Mouse (Mus musculus) CH12F3 (cell line): Measurements from ENCODE around the gene Gm6096.

ENCODE experiments used
- in situ Hi-C: fragments of 300-500 bp; cut with MboI; formaldehyde crosslinking; loops from 2 replicates; pipeline ENCODE4 v1.14.3; 2020; ENCODE audit warnings: low sequenced_read_pairs

The Gm6096 gene

DNA sequence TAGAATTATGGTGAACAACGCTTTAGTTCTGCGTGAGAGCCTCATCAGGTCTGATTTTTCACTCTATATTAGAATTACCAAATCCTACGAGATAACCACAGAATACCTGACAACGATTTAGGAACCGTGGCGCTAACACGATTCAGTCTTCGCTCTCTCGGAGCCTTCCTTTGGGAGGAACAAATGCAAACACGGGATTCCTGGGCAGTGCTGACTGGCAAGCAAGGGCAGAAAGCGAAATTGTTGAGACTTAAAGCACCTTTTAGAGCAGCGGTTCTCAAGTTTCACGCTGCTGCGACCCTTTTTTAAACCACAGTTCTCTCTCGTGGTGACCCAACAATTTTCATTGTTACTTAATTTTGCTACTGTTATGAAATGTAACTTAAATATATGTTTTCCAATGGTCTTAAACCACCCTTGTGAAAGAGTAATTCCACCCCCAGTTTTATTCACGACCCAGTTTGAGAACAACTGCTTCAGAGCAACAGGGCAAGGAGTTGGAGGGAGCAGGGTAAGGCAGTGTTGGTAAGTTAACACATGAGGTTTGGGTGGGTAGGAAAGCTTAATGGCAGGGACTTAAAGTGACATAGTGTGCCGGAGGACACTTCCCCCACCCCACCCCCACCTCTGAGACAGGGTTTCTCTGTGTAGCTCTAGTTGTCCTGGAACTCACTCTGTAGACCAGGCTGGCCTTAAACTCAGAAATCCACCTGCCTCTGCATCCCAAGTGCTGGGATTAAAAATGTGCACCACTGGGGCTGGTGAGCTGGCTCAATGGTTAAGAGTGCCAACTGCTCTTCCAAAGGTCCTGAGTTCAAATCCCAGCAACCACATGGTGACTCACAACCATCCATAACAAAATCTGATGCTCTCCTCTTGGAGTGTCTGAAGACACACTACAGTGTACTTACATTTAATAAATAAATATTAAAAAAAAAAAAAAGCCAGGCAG is 16.0 kb upstream of the Gm6096 start:
- in situ Hi-C loops: no loop called here

DNA sequence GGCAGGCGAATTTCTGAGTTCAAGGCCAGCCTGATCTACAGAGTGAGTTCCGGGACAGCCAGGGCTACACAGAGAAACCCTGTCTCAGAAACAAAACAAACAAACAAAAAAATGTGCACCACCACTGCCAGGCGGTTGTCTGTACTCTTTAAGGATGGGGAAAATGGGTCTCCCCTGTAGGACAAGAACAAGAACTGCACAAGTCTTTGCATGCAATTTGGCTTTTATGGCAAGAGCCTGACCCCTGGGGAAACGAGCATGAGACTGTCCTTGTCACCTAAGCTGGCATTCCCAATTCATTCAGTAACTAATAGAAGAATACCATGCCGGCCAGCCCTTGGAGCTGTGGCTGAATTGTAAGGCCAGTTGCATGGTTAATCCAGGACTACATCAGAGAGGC is 15.2 kb upstream of the Gm6096 start:
- in situ Hi-C loops: no loop called here

GRCm38 (mm10) chr7:34238086-34238485 is 12.8 kb upstream of the Gm6096 start:
- in situ Hi-C loops: no loop called here

DNA sequence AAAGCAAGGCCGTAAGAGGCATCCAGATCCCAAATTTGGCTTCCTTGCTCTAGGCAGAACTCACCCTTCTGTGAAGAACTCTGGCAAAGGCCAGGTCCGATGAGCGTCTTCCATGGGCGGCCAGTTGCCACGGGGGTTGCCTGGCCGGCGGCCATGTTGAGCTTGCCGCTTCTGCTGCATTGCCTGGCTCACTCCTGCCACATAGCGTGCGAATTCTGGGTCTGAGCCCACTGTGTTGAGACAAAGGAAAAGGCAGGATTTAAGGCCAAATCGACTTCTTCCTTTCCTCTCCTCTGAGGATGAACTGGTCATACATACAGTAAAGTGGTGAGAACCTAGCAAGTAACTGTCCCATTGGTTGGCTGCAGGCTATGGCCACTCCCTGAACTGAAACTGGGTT is 8.7 kb upstream of the Gm6096 start:
- in situ Hi-C loops: no loop called here

GRCm38 (mm10) chr7:34246870-34247499 is 3.9 kb upstream of the Gm6096 start:
- in situ Hi-C loops: no loop called here

- in situ Hi-C loops: loop anchor here (10.0 to 25.0 kb wide), 2 partner anchors 93 to 410 kb away; partner anchors contain the start of gene Kctd15
Observed at GRCm38 (mm10) chr7:34252030-34252429, 1.2 kb downstream of the Gm6096 start.

DNA sequence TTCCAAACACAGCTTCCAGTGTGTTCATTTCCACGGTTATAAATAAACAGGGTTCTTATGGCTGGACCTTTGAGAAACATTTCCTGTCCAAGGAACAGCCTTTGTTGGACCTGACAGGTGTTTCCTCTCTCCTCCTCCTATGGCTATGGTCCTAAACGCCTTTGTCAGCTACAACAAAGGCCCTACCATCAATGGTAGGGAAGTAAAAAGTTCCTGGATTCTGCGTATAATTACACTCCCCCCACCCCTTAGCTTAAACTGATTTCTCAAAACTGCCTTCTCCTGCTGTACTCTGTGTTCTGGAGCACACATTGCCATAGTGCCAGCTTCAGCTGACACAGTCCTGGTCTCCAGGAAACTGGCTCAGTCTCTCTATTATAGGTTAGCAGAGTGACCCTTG is 4.3 kb downstream of the Gm6096 start:
- in situ Hi-C loops: loop anchor here (10.0 to 25.0 kb wide), 2 partner anchors 90 to 407 kb away; partner anchors contain the start of gene Kctd15

DNA sequence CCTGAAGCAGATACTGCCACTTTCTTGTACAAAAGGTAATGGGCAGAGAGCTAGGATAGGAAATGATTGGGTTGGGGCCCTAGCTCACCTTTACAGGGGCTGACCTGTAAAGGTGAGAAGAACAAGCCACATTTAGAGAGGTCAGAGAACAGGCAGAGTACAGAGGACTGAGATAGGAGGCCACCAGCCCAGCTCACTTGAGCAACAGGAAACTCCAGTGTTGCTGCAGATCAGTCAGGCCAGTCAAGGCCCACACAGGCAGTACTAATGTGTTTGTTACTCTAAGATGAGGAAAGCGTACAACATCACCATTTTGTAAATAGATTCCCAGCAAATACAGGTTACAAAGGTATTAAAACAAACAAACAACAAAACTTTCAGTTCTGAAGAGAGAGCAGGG is 5.1 kb downstream of the Gm6096 start:
- in situ Hi-C loops: loop anchor here (10.0 to 25.0 kb wide), 2 partner anchors 89 to 406 kb away; partner anchors contain the start of gene Kctd15

DNA sequence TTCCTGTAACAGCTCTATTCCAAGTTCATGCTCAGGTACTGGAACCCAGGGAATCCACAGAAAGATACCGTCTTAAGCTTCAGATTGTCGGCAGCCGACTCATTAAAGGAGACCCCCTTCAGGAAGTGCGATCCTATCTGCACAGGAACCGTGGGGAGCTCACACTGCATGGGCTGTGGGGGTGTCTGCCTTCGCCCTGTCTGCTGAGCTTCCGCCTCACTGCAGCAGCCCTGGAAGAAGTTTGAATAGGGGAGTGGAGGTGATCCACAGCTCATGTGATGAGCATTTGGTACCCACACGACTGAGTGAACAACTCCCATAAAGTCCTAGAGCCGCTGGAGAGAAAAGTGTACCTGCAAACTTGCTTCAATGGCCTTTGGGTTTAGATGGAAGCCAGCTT is 6.4 kb downstream of the Gm6096 start:
- in situ Hi-C loops: loop anchor here (10.0 to 25.0 kb wide), 2 partner anchors 88 to 405 kb away; partner anchors contain the start of gene Kctd15

DNA sequence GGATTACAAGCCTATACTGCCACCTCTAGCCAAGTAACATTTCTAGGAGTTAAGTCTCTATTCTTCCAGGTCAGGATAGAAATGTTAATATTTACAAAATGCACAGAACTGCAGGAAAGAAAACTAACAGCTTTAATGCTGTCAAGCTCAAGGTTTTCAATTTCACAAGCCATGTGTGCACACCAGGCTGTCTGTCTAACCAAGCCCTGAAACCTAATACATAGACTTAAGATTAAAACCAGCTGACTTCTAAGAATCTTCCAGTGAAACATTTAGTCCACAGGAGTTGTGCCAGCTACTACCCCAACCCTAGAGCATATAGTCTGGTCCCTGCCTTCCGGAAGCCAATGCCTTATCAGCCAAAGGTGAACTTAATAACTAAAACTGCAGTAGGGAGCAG is 7.6 kb downstream of the Gm6096 start:
- in situ Hi-C loops: loop anchor here (10.0 to 25.0 kb wide), 2 partner anchors 86 to 404 kb away; partner anchors contain the start of gene Kctd15

DNA sequence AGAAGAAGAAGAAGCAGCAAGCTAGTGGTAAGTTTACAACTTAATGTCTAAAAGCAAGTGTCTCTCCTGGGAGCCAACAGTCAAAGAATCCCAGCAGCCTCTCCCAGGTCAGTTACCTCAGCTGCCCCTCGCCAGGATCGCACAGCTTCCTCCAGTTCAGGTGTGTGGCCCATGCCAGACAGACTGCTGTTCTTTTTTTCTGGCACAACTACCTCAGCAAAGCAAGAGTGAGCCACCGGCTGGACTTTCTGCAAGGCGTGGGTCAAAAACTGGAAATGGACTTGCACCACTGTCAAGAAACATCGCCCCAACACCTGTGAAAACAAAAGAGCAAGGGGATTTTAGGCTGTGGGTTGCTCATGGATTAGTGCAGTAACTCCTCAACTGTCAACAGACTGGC is 12.6 kb downstream of the Gm6096 start:
- in situ Hi-C loops: loop anchor here (25.0 kb wide), 1 partner anchor 399 kb away; the partner anchor contains the start of gene Kctd15

GRCm38 (mm10) chr7:34265876-34266346 is 15.1 kb downstream of the Gm6096 start:
- in situ Hi-C loops: loop anchor here (25.0 kb wide), 1 partner anchor 396 kb away; the partner anchor contains the start of gene Kctd15

GRCm38 (mm10) chr7:34266421-34266820 is 15.6 kb downstream of the Gm6096 start:
- in situ Hi-C loops: loop anchor here (25.0 kb wide), 1 partner anchor 396 kb away; the partner anchor contains the start of gene Kctd15

GRCm38 (mm10) chr7:34268463-34268862 is 17.6 kb downstream of the Gm6096 start:
- in situ Hi-C loops: loop anchor here (25.0 kb wide), 1 partner anchor 394 kb away; the partner anchor contains the start of gene Kctd15

DNA sequence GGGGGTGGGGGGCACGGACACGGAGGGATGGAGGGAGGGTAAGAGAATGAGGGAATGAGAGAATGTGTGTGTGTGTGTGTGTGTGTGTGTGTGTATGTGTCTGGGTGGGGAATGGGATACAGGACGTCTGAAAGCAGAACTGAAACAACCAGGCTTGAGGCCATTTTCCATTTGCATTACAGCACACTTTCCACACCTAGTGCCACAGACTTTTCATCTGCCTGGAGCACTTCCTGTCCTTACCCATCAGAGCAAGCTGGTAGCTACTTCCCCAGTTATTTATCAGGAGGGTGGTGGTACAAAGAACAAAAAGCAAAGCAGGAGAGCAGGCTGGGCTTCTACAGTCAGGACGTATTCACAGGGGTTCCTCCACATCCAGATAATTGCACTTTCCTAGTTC is 21.6 kb downstream of the Gm6096 start:
- in situ Hi-C loops: loop anchor here (25.0 kb wide), 1 partner anchor 390 kb away; the partner anchor contains the start of gene Kctd15

- in situ Hi-C loops: no loop called here
Observed at GRCm38 (mm10) chr7:34276066-34276465, 25.2 kb downstream of the Gm6096 start.

DNA sequence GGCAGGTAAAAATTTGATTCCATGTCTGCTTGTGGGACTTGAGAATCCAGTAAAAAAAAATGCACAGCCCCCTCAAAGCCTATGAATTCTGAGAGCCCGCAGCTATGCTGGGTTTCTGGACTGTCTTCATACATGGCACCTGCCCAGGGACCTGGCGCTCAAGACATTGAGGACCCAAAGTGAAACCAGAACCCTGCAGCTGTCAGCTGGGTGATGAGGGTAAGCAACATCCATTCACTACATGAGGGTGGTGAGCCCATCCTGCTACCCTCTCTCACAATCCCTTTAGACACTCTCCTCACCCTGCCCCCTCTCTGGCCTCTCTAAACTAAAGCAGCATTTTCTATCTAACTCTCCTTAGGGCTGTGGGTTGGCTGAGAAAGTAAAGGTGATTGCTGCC is 26.8 kb downstream of the Gm6096 start:
- in situ Hi-C loops: no loop called here

GRCm38 (mm10) chr7:34290450-34291151 is 39.8 kb downstream of the Gm6096 start:
- in situ Hi-C loops: no loop called here

GRCm38 (mm10) chr7:34291265-34291664 is 40.4 kb downstream of the Gm6096 start:
- in situ Hi-C loops: no loop called here

DNA sequence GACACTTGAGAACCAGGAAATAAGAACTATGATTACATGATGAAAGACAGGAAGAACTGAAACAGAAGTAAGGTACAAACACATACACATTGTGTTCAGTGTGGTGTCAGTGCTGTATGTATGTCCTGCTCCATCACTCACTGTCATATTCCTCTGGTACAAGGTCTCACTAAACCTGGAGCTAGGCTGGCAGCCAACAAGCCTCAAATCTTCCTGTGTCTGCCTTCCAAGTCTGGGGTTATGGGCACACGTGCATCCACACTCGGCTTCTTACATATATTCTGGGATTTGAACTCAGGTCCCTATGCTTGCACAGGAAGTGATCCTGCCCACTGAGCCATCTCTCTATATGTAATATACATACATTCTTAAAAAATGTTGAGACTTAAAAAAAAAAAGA is 41.8 kb downstream of the Gm6096 start:
- in situ Hi-C loops: no loop called here
